Mouse (Mus musculus) heart, embryonic 12.5 days (tissue): Measurements from ENCODE around the gene Plekhg2. TPM values are rescaled to one million over a fixed set of nuclear protein-coding genes. Genes with fewer than 3 reads are reported as not detected.

Experiments used
- ATAC-seq: fragments of 200-750 bp; cut with Nextera tagmentation; 2 replicates; pipeline ENCODE4 v1.8.0; 2017; ENCODE audit warnings: moderate TSS enrichment, moderate library complexity; ENCODE audit not compliant: insufficient number of reproducible peaks, low FRiP score
- H3K27ac ChIP-seq: fragments of 300-500 bp; sonication (generic); 2 replicates; pipeline ENCODE4 v1.5.1; 2016; ENCODE audit warnings: mild to moderate bottlenecking, moderate library complexity; ENCODE audit not compliant: poor library complexity, severe bottlenecking
- H3K27me3 ChIP-seq: fragments of 300-500 bp; sonication (generic); replicated peaks from 2 replicates; pipeline ENCODE4 v1.6.1; 2016; ENCODE audit warnings: mild to moderate bottlenecking, moderate library complexity
- H3K36me3 ChIP-seq: fragments of 300-500 bp; sonication (generic); 2 replicates; pipeline ENCODE4 v1.6.1; 2016; ENCODE audit warnings: mild to moderate bottlenecking, moderate library complexity
- H3K4me1 ChIP-seq: fragments of 300-500 bp; sonication (generic); replicated peaks from 2 replicates; pipeline ENCODE4 v1.6.1; 2016; ENCODE audit warnings: mild to moderate bottlenecking
- H3K4me2 ChIP-seq: fragments of 300-500 bp; sonication (generic); 2 replicates; pipeline ENCODE4 v1.6.1; 2016; ENCODE audit warnings: mild to moderate bottlenecking, moderate library complexity
- H3K4me3 ChIP-seq: fragments of 300-500 bp; sonication (generic); 2 replicates; pipeline ENCODE4 v1.5.1; 2016; ENCODE audit warnings: mild to moderate bottlenecking
- H3K9ac ChIP-seq: fragments of 300-500 bp; sonication (generic); 2 replicates; pipeline ENCODE4 v1.6.1; 2016; ENCODE audit warnings: mild to moderate bottlenecking, moderate library complexity
- H3K9me3 ChIP-seq: fragments of 300-500 bp; sonication (generic); replicated peaks from 2 replicates; pipeline ENCODE4 v1.6.1; 2016; ENCODE audit warnings: mild to moderate bottlenecking, moderate library complexity
- WGBS: fragments of 180-500 bp; shearing (Covaris S2); methylation state at CpG from one replicate; pipeline ENCODE4 v1.1.7; 2016; 5-methylcytosine and 5-hydroxymethylcytosine counted together
- polyA plus RNA-seq: library from polyadenylated mRNA; unstranded; fragments of >200 nt; fragmentation: Nextera tagmentation; extraction: Ambion mirVana; gene quantifications from 2 replicates; pipeline ENCODE4 v1.2.1, GENCODE M21; 2016

Plekhg2 gene
- polyA plus RNA-seq, 1 experiment from 2014 or later = 58.0 TPM

- H3K9ac ChIP-seq = no peak overlapping the region
- no peaks in the 10 kb centered on the region for H3K27me3 ChIP-seq
- no peak overlapping the region for H3K4me2 ChIP-seq
- no peak overlapping the region for H3K27ac ChIP-seq
- 91% methylated on average over 8 of the region's 8 CpGs for WGBS
- H3K36me3 ChIP-seq = peaks cover 98% of the 10 kb centered on the region
- H3K4me3 ChIP-seq = no peak overlapping the region
- ATAC-seq = no peak
- no peaks in the 10 kb centered on the region for H3K4me1 ChIP-seq
- no peaks in the 10 kb centered on the region for H3K9me3 ChIP-seq
Observed at GRCm38 (mm10) chr7:28325293-28325692, 47.1 kb downstream of the Plekhg2 start.

- no peak for ATAC-seq
- no peak overlapping the region for H3K4me2 ChIP-seq
- H3K27me3 ChIP-seq = no peaks in the 10 kb centered on the region
- no peak overlapping the region for H3K27ac ChIP-seq
- no peaks in the 10 kb centered on the region for H3K4me1 ChIP-seq
- no peaks in the 10 kb centered on the region for H3K9me3 ChIP-seq
- WGBS = 92% methylated on average over 15 of the region's 15 CpGs
- H3K4me3 ChIP-seq = no peak overlapping the region
- peaks cover 98% of the 10 kb centered on the region for H3K36me3 ChIP-seq
- H3K9ac ChIP-seq = no peak overlapping the region
Observed at GRCm38 (mm10) chr7:28321974-28322720, 50.3 kb downstream of the Plekhg2 start.

GRCm38 (mm10) chr7:28318714-28319113 is 53.7 kb downstream of the Plekhg2 start:
- no peak overlapping the region for H3K9ac ChIP-seq
- peaks cover 98% of the 10 kb centered on the region for H3K36me3 ChIP-seq
- no peaks in the 10 kb centered on the region for H3K9me3 ChIP-seq
- H3K27ac ChIP-seq = no peak overlapping the region
- H3K4me2 ChIP-seq = no peak overlapping the region
- H3K4me1 ChIP-seq = no peaks in the 10 kb centered on the region
- 91% methylated on average over 17 of the region's 17 CpGs for WGBS
- no peak for ATAC-seq
- H3K4me3 ChIP-seq = no peak overlapping the region
- no peaks in the 10 kb centered on the region for H3K27me3 ChIP-seq

GRCm38 (mm10) chr7:28318036-28318435 is 54.4 kb downstream of the Plekhg2 start:
- WGBS = 82% methylated on average over 3 of the region's 3 CpGs
- peaks cover 92% of the 10 kb centered on the region for H3K36me3 ChIP-seq
- H3K9me3 ChIP-seq = no peaks in the 10 kb centered on the region
- no peak overlapping the region for H3K4me3 ChIP-seq
- H3K4me2 ChIP-seq = no peak overlapping the region
- H3K27ac ChIP-seq = no peak overlapping the region
- no peaks in the 10 kb centered on the region for H3K27me3 ChIP-seq
- no peak overlapping the region for H3K9ac ChIP-seq
- no peak for ATAC-seq
- H3K4me1 ChIP-seq = no peaks in the 10 kb centered on the region

GRCm38 (mm10) chr7:28311926-28312543 is 60.4 kb downstream of the Plekhg2 start, which contains the start of gene Timm50:
Gene Timm50, minus strand, starts transcription at chr7:28312072.
- ATAC-seq = peak; percentile 96
- under 1% methylated on average over 45 of the region's 45 CpGs for whole genome bisulfite sequencing
- no peaks in the 10 kb centered on the region for H3K27me3 ChIP-seq
- peaks cover 11% of the 10 kb centered on the region for H3K4me1 ChIP-seq
- H3K36me3 ChIP-seq = peaks cover 66% of the 10 kb centered on the region
- H3K27ac ChIP-seq = peak within 1 kb of the TSS; percentile 52
- peak within 1 kb of the TSS; percentile 92 for H3K4me2 ChIP-seq
- peak within 1 kb of the TSS; percentile 95 for H3K4me3 ChIP-seq
- no peaks in the 10 kb centered on the region for H3K9me3 ChIP-seq
- H3K9ac ChIP-seq = peak within 1 kb of the TSS; percentile 94

GRCm38 (mm10) chr7:28311151-28311925 is 61.1 kb downstream of the Plekhg2 start:
- Histone ChIP-seq H3K9ac (peak overlapping the region; percentile 94), H3K36me3 (peaks cover 66% of the 10 kb centered on the region), H3K4me3 (peak overlapping the region; percentile 95), H3K4me1 (peaks cover 11% of the 10 kb centered on the region), H3K27me3 (no peaks in the 10 kb centered on the region), H3K27ac (peak overlapping the region; percentile 52), H3K9me3 (no peaks in the 10 kb centered on the region), H3K4me2 (peak overlapping the region; percentile 92)
- peak; percentile 49 for ATAC-seq
- WGBS = 5% methylated on average over 35 of the region's 35 CpGs

GRCm38 (mm10) chr7:28309737-28310136 is 62.7 kb downstream of the Plekhg2 start:
- WGBS = 64% methylated on average over 9 of the region's 9 CpGs
- H3K4me3 ChIP-seq = no peak overlapping the region
- H3K36me3 ChIP-seq = peaks cover 66% of the 10 kb centered on the region

More at GRCm38 (mm10) chr7:28309737-28310136, 62.7 kb downstream of the Plekhg2 start:
- no peak overlapping the region for H3K9ac ChIP-seq
- H3K27me3 ChIP-seq = no peaks in the 10 kb centered on the region
- no peaks in the 10 kb centered on the region for H3K9me3 ChIP-seq
- no peak overlapping the region for H3K27ac ChIP-seq
- no peak overlapping the region for H3K4me2 ChIP-seq
- peaks cover 11% of the 10 kb centered on the region for H3K4me1 ChIP-seq
- ATAC-seq = no peak

Other genes with a start within 250 kb of the Plekhg2 start
- 0.04 and 0.08 TPM in 2 replicates for gene 9530053A07Rik, start 243.1 kb downstream of the Plekhg2 start, polyA plus RNA-seq
- gene Fbl, start 202.9 kb downstream of the Plekhg2 start, polyA plus RNA-seq = 92.1 TPM in 2 replicates
- 9.1 and 11.4 TPM in 2 replicates for gene Dyrk1b, start 193.1 kb downstream of the Plekhg2 start, polyA plus RNA-seq
- gene Eid2, start 104.7 kb downstream of the Plekhg2 start, polyA plus RNA-seq = 7.4 and 8.7 TPM in 2 replicates
- 8.2 and 8.8 TPM in 2 replicates for gene Eid2b, start 94.9 kb downstream of the Plekhg2 start, polyA plus RNA-seq
- not detected in 2 replicates for gene Selenov, start 81.4 kb downstream of the Plekhg2 start, polyA plus RNA-seq
- 0.26 TPM in 1 of 2 replicates, not detected in the other for gene Dll3, start 70.4 kb downstream of the Plekhg2 start, polyA plus RNA-seq
- gene Timm50, start 60.5 kb downstream of the Plekhg2 start, polyA plus RNA-seq = 133 and 136 TPM in 2 replicates
- gene Supt5, start 33.9 kb downstream of the Plekhg2 start, polyA plus RNA-seq = 73.4 and 76.7 TPM in 2 replicates
- 629 and 630 TPM in 2 replicates for gene Rps16, start 21.9 kb downstream of the Plekhg2 start, polyA plus RNA-seq
- gene Zfp36, start 7.7 kb upstream of the Plekhg2 start, polyA plus RNA-seq = 15.9 and 16.5 TPM in 2 replicates
- 45.4 and 46.5 TPM in 2 replicates for gene Med29, start 20.1 kb upstream of the Plekhg2 start, polyA plus RNA-seq
- gene Paf1, start 20.4 kb upstream of the Plekhg2 start, polyA plus RNA-seq = 68.5 and 70.4 TPM in 2 replicates
- gene Gmfg, start 64.8 kb upstream of the Plekhg2 start, polyA plus RNA-seq = 4.9 and 5.4 TPM in 2 replicates
- 1.5 and 2.0 TPM in 2 replicates for gene Lrfn1, start 79.4 kb upstream of the Plekhg2 start, polyA plus RNA-seq
- gene Ifnl2, start 137.9 kb upstream of the Plekhg2 start, polyA plus RNA-seq = not detected in 2 replicates
- gene Ifnl3, start 150.2 kb upstream of the Plekhg2 start, polyA plus RNA-seq = not detected in 2 replicates
- not detected in 2 replicates for gene Sycn, start 168.3 kb upstream of the Plekhg2 start, polyA plus RNA-seq
- not detected in 2 replicates for gene Nccrp1, start 174.7 kb upstream of the Plekhg2 start, polyA plus RNA-seq
- gene Samd4b, start 225.5 kb upstream of the Plekhg2 start, polyA plus RNA-seq = 29.0 and 29.5 TPM in 2 replicates
- gene Pak4, start 225.6 kb upstream of the Plekhg2 start, polyA plus RNA-seq = 32.7 TPM in 2 replicates